Mouse (Mus musculus) c-Kit-positive CD71-positive TER-119-negative erythroid progenitor cells, embryonic 14.5 days (primary cell): ENCODE measurements around the gene Lig4.

ENCODE experiments used
- DNase-seq: peaks from one replicate; pipeline ENCODE4 v3.0.0-alpha.2; 2013; ENCODE audit warnings: low read depth

Gene Lig4

GRCm38 (mm10) chr8:9977573-9978314 lies at the start of gene Lig4, which contains the start of gene Abhd13:
Lig4 (minus strand) TSS chr8:9977686.
Abhd13 (plus strand) TSS chr8:9977707.
- DNase-seq, result peak; percentile 95

DNA sequence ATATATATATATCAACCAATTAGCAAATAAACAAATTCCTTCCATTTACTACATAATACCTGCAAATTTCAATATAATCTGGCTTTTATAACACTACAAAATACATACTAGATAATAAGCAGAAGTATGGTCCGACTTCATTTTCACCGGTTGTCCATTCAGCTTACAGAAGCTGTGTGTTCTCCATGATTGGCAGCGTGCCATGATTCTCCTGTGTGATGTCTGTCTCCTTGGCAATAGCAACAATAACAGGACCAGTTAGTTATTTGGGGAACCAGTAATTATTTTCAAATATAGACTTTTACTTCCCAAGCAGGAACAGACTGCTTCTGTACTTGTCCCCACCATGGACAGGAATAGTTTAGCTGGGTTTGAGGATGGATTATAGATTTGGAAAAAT lies 39.7 kb upstream of the Lig4 start:
- DNase-seq, result no peak

GRCm38 (mm10) chr8:10016252-10016651 lies 38.8 kb upstream of the Lig4 start:
- no peak for DNase-seq

DNA sequence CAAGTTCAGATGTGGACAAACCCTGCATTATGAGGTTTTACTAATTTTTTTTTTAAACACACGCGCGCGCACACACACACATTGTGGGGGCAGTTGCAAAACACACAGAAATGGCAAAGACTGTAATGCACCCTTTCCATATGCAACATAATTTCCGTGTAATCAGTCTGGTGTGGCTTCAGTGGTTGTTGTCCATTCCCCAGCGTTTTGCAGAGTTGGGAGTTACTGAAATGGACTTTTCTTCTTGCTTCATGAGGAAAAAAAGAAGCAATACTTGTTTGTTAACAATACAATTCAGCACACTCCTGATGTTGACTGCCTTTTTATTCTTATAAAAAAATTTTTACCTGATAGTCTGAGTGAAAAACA lies 30.2 kb upstream of the Lig4 start:
- no peak for DNase-seq

DNA sequence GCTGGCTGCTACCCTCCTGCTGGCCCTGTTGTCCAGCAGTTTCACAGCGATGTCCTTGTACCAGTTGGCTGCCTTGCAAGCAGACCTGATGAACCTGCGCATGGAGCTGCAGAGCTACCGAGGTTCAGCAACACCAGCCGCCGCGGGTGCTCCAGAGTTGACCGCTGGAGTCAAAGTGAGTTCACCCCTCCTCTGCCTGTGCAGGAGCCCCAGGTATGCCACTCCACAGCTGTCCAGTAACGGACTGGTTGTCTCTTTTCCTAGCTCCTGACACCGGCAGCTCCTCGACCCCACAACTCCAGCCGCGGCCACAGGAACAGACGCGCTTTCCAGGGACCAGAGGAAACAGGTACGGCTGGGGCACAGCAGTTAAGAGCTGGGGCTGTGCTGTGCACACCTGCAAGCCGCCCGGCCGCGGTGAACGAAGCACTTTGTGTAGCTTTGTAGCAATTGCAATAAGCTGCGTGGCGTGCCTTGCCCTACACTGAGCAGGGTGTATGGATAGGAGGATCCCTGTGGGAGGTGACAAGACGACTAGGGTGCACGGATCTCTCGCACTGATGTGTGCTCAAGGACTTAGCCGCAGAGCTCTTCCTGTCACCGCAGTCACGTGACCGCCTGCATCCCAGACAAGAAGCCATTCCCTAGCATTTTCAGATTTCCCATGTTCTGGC lies 29.6 kb upstream of the Lig4 start:
- DNase-seq, result no peak

DNA sequence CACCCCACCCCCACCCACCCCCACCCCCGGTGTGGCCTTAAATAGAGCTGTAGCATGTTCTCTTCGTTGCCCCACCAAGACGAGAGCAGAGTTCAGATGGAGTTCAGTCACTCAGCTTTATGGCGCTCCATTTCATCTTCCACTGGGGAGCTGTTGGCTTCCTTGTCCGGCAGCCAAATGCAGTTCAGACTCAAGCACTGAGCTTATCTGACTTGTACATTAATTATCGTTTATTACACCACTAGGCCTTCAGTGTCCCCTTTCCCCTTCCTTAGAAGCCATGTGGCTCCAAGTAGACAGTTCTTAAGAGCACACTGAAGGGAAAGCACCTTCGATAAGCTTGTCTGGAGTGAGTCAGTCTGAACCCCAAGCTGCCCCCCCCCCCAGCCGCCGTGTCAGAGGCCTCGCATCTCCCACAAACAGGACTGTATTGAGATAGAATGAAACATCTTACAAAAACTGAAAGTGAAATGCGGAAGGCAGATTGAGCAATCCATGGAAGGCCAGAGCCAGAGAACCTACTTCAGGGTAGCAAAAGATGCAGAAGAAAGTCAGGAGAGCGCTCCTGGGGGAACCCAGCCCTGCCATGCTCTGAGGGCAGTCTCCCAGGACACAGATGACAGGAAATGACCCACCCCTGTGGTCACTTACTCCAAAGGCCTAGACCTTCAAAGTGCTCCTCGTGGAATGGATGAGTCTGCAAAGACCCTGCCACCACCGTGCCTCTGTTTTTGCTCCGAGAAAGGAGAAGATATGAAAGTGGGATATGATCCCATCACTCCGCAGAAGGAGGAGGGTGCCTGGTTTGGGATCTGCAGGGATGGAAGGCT lies 28.9 kb upstream of the Lig4 start, which contains the start of gene Tnfsf13b:
Tnfsf13b (plus strand) TSS at position 312 of the 830 bp plus-strand sequence.
- no peak for DNase-seq

DNA sequence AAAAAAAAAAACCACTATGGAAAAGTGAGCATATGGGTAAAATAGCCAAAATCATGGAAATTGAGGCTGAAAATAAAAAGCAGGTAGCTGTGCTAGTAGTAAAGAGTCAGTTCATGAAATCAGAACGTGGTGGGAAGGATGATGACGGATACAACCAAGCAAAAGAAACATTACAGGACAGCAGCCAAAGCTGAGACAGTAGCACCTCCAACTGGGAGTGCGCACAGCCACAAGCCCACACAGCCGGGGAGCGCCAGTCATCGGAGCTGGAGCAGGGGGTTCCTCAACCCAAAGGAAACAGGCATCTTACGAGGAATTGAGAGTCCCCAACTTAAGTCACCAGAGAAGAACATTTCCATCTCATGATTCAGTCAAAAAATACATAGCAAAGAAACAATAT lies 26.6 kb upstream of the Lig4 start:
- no peak for DNase-seq

DNA sequence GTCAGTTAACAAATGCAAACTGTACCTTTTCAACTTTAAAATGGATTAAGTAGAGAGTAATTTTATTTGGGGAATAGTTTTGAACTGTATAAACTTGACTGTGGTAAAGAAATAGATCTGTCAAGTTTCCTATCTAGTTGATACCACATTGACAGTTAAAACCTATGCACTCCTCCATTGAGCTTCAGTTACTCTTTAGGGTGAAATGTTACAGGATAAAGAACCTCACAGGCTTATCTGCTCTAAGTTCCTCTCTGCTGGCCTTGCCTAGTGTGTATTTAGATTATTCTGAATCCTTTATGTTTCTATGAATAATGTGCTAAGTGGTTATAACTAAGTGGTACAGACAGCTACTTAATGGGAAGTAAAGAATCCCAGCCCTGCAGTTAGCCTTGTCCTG lies 2.7 kb upstream of the Lig4 start:
- DNase-seq, result no peak

DNA sequence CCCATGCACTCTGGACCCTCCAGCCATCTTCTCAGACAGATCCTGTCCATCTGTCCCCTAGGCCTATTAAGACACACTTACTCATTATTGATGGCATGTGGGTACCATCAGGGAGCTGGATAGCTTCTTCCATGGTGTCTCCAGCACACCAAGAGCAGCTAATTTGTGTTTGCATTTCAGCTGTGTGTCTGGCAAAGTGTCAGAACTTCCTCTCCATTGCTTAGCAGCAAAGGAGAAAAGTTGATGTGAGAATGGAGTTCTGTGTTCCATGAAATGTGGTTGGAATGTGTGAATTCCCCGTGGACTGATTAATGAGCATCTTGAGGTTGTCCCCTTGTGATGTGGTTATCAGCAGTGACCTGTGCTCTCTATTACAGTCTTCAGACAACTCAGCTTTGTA lies 2.3 kb upstream of the Lig4 start:
- DNase-seq, result no peak

DNA sequence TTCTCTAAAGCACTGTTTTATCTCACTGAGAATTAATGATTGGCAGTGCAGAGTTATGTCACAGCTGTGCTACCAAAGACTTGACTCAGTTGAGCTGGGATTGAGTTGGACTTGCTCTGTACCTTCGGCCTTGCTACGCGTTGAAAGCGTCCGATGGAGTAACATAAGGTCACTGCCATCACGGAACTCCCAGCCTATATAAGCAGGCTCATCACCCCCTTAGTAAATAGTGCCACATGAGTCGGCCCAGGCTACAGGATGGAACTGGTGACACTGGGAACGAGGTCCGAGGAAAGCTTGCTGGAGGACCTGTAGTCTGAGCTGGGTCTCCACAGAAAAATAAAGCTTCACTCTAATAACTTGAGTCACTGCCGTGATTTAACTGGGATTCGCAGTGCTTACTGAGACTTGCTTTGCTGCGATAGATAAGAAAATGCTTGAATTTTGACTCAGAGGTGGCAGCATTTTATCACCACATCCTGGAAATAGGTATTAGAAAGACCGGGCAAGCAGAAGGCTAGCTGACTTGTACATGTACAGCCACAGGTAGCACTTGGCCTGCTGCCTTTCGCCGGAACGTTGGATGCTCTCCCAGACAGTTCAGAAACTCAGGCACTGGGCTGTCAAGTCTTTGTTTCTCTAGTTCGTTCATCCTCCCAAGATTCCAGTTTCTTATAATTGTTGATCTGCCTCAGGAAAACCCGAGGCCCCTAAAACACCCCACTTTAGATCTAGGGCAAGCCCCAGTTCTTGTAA lies 1.2 kb upstream of the Lig4 start:
- DNase-seq, result no peak

- no peak for DNase-seq
Measured at GRCm38 (mm10) chr8:9977016-9977415, 470 bp downstream of the Lig4 start.

GRCm38 (mm10) chr8:9975898-9976611 lies 1.4 kb downstream of the Lig4 start:
- peak; percentile 96 for DNase-seq

DNA sequence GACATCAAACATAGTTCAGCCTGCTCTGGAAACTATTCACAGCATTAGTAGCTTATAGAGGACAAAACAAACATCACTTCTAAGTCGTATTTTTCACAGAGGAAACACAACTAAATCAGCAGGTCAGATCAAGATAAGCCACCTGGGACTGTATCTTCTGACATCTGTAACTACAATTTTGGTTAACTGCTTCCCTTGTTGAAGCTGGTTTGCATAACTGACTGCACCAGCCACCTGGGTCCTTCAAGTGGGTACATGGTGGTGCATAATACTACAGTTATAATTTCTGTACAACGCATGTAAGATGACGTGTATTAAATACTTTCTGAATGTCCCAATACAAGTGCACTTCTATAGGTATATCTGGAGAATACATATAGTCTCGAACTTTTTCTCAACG lies 2.2 kb downstream of the Lig4 start:
- no peak for DNase-seq

DNA sequence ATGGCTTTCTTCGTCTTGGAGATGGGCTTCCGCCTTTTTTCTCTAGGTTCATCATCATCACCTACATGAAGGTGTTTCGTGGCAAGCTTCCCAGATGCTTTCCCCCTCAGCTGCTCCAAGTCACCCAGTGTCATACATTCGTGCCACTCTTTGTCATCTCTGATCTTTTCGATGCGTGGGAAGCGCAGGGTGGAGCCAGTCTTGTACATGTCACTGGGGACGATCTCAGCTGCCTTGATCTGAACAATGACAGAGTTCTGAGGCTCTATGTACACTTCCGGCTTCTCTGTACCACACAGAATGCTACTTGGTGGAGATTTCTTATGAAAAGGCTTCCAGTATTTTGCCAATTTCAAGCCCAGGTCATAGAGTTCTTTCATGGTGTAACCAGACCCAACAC lies 5.6 kb downstream of the Lig4 start:
- DNase-seq, result no peak

DNA sequence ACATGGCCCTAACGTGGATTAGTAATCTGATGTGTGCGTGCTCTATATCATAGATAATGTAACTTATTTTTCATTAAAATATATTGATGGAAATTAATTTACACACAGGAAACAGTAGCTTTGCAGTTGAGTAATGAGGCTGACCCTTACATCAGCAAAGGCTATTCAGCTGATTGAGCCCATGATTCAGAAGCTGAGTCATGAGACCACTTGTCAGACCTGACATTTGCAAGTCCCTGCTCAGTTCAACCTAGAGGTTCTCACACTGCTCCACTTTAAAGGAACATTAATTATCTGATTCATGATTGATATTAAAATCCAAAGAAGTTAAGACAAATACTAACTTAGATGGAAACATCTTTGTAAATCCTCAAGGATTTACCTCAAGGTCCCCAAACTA lies 17.6 kb downstream of the Lig4 start:
- no peak for DNase-seq

DNA sequence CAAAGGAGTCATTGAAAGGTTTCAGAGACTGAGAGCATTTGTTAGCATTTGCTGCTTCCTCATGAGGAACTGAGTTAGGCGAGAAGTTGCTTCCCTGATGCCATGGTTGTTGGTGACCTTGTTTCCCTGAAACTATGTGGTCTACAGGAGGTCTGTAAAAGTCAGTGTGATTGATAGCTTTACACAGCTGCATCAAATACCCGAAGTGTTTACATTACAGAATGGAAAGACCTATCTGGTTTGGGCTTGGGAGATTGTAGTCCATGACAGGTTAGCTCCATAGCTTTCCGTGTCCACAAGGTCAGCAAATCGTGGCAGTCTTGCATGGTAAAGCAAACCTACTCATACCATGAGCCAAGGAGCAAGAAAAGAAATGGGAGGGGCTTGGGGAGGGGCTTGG lies 19.1 kb downstream of the Lig4 start:
- no peak for DNase-seq

GRCm38 (mm10) chr8:9949134-9949890 lies 28.2 kb downstream of the Lig4 start:
- no peak for DNase-seq

GRCm38 (mm10) chr8:9935574-9935973 lies 41.9 kb downstream of the Lig4 start:
- DNase-seq, result no peak

DNA sequence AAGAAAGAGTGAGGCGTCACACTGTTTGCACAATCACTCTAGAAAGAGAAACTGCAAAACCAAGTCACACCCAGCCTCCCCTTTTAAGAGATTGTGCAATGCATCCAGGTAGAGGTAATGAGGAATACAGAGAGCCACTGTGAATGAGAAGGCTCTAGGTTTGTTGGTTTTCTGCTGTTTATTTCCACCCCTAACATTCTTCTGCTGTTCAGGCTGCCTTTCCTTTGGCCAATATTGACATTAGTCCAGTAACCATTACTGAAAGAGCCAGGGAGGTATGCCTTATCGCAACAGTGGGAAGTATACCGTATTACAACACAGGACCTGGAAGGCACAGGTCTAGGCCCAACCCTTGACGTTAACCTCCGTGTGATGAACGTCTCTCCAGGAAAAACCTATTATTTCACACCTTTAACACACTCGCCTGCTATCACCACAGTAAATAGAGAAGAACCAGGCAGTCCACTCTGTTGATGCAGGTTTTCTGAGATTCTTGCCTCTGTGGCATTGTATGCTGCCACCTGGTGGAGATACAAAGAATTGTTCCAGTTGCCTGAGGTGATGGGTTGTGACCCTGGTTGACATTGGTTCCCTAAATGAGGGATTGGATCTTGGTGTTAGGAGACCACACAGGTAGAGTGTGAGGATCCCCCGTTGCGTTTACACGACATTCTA lies 42.5 kb downstream of the Lig4 start:
- DNase-seq, result no peak

DNA sequence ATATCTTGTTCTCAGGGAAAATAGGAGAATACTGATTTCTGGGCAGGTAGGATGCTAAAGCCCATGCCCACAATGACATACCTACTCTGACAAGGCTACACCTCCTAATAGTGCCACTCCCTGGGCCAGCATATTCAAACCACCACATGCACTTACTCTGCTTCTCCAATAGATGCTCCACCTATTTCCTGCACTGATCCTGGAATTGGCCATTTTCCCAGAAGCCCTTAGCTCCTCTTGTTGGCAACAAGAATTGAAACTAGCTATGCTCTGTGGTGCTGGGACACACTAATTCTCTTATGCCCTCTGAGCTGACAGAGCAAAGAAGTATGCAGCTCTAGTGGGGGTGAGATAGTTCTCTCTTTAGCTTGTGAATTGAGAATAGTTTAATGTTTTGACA lies 44.8 kb downstream of the Lig4 start:
- DNase-seq, result no peak
